Mouse (Mus musculus): ENCODE data around the gene Vstm5.

GRCm38 (mm10) chr9:15287846-15288245 is 49.0 kb downstream of the Vstm5 start:
- TF ChIP-seq POLR2A (IDR thresholded peaks at IDR 0.05; ENCODE audit: borderline replicate concordance, extremely low read depth, low read depth, low read length) (no peak), CTCF (IDR thresholded peaks at IDR 0.05; ENCODE audit: insufficient read depth, low read length) (no peak)
